Mouse (Mus musculus) ovary, postnatal 14 days (tissue): Measurements from ENCODE around the gene Gabrb3.
"Not testable (repeated sequence)": the region's sequence is repeated elsewhere in the genome, so short reads cannot be mapped to it uniquely, and the experiment has no call there.

ENCODE experiments used
- DNase-seq: peaks from one replicate; pipeline ENCODE4 v3.0.0; 2022; ENCODE audit warnings: low spot score

Gene Gabrb3

DNA sequence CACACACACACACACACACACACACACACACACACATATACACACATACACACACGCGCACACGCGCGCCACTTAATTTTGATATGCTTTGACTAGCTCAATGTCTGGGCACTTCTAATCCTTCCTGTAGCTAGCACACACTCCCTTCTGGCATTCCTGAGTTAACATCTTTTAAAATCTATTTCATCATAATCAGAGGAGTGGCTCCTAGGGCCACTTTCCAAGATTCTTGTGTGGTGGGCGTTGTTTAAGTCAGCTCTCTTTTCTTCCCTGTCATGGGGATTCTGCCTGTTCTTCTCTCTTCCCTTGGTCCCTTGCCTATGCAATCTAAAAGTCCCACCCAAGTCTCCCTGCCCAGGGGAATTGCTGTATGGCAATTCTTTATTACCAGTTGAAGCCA, 286.6 kb downstream of the Gabrb3 start:
- DNase-seq, result no peak

DNA sequence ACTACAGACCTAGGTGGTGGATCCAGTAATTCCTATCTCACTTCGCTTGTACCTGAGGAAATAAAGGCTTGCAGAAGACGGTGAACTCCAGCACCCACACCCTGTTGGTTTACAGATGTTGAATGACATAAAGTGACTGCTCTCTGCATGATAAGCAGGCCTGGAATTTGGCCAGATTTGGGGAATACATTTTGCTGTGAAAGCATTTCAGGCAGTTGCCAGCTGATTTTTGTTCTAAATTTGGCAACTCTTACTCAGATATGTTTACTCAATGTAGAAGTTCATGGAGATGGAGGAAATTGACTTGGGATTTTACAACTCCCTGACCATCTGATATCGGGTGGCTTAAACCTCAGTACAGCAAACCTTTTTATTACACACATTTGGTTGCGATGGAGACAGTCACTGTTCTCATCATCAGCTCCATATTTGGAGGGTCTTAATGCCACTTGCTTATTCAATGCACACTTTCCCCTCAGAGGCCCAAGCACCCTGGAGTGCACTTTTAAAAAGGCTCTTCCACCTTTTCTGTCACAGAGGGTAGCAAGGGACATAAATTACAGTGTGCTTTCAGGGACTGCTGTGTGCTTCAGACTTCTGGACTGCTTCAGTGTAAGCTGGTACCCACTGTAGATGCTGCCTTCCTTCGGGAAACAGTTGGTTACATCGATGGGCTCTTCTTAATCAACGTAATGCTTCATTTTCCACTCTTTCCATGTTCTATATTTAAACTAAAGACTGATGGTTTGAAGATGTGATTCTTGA, 287.7 kb downstream of the Gabrb3 start:
- no peak for DNase-seq

DNA sequence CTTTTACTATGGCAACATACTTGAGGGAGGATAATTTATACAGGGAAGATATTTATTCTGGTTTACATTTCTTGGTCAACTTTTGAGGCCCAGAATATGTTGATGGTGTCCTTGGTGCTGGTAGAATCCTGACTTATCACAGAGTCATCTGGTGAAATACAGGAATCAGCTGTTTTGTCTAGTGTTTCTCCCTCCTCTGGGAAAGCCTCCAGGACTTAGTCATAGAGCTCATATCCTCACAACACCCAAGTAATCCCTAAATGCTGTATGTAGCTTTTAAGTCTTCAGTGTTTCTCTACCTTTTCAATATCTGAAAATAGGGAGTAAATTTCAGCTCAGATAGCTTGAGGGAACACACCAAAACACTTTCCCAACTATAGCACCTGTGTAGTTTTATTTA, 292.2 kb downstream of the Gabrb3 start:
- no peak for DNase-seq

DNA sequence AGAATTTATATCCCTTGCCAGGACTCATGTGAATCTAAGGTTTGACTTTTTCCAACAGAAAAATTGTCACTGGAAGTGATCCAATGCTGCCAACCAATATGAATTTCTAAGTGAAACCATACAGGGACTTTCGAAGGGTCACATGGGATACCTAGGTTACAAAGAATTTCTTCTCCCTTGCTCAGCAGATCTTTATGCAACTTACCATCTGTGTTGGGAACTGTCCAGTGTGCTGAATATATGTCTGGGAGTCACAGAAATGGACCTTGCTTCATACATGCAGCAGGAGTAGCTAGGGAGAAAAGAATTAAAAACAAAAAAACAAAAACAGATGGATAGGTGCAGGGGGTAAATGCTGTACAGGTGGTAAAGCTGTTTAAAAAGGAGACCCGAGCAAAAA, 327.3 kb downstream of the Gabrb3 start:
- peak; percentile 1 for DNase-seq

DNA sequence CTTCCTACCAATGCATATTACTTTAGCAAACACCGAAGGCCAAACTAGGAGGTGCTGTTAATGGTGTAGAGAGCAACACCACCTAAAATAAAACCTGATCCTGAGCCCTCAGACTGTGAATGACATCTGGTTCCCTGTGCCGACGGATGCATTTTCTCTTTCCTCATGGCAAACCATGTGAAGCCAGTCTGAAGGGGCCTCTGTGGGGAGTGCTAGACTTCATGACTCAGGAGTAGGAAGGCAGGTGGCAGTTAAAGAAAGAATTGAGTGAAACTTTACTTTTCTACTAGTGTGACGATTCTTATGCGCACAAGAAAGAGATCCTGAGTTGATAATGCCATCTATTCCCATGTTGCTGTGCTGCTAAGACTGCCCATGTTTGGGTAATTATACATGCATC, 341.0 kb downstream of the Gabrb3 start:
- DNase-seq, result no peak

DNA sequence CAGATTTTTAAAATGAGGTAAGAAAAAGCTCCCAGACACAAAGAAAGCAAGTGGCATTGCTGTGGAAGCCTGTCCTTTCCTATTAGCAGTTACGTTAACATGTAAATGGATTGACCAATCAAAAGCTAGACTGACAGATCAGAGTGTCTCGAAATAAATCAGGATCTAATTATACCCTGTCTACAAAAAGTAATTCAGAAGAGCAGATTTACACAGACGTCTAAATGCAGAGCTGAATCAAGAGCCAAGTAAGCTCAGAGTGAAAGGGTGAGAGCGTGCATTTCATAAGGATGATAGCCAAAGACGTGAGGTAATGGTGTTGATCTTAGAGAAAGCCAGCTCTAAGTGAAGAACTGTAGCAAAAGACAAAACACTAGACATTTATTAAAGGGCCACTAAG, 359.3 kb downstream of the Gabrb3 start:
- no peak for DNase-seq

DNA sequence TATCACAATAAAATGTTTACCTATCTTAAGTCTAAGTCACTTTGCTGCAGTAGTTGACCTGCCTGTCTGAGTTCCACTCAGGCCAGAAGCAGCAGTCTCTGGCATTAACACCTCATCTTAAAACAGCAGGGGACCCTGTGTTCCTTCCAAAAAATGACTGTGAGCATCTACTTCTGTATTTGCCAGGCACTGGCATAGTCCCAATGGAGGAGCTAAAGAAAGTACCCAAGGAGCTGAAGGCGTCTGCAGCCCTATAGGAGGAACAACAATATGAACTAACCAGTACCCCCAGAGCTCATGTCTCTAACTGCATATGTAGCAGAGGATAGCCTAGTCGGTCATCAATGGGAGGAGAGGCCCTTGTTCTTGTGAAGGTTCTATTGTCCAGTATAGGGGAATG, 366.6 kb downstream of the Gabrb3 start:
- DNase-seq, result not testable (repeated sequence)

DNA sequence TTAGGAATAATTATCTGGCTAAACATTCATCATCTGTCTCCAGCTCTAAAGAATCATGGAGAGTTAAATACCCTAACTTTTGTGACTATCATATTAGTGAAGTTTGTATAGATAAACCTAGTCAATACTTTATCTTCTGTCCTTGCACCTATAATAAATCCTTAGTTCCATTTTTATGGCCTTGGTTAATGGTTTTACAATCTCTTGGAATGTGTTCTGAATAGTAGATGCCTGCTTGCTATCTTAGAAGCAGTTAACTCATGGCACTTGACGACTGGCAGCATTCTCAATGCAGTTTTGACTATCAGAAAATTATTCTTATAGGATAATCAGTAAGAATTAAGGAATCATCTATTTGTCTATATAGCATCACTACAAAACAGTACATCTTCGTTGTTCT, 368.0 kb downstream of the Gabrb3 start:
- DNase-seq, result no peak

DNA sequence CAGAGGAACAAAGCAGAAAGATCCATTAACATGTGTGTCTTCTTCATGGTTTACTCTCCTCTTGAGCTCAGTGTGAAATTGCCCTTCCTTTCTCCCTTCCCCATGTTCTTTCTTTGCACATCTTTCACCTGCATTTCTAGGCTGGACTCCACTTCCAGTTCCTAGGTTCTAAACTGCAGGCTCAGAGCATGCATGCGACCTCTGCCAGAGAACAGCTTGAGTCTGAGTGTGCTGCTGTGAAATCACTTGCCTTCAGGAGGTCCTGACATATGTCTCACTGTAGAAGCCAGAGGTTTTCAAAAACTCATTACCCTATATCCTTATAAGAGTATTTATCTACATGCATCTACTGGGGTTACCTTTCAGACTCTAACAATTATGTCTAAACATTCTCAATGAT, 383.8 kb downstream of the Gabrb3 start:
- DNase-seq, result no peak

DNA sequence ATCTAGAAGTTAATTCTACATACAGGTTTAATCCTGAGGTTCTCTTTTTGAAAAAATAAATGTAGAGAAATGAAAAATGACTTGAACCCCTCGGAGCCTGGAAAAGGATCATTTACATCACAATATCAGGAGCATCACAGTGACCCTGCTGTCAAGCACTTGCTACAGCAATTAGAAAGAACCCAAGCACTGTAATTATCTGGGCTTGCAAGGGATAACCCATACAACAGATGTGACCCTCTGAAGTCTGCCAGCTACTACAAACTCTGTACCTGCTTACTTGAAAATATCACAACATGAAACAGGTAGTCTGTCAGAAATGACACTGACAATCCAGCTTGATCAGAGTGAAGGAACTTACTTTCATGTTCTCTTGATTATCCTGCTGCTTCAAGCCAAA, 394.2 kb downstream of the Gabrb3 start:
- DNase-seq, result no peak

DNA sequence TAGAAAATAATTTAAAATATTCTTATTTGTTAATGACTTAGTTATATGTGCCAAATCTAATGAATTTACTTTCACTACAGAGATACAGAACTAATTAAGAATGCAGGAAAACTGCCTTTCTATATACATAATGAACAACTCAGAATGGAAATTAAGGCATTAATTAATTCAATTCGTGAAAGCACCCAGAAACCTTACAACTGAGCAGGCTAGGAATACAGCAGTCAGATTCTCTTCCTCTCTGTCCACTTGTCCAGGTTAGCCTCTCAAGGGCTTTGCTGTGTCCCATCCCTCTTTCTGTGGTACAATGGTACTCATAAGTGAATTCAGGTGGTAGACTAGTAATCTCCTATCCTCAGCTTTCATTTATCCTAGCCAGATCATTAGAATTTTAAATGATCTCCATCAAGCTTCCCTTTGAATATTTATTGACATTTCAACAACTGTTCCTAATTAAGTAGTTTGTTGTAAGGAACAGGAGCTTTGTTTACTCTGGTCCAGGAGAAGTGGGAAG, 422.9 kb downstream of the Gabrb3 start:
- DNase-seq, result no peak

DNA sequence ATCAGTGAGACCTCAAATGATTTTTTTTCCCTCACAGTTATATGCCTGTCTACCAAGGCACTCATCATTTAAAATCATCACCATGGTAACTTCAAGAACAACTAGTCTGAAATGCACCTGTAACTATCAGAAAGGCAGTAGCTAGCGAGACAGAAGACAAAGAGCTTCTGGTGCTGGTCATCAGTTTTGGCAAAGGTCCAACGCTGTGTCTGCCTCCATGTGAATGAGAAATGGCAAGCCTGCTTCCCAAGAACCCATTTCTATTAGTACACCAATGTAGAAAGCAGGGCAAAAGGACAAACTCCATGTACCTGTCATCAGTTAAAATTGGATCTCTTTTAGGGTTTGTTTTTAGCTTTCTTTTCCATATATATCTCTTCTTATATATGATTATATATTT, 448.5 kb downstream of the Gabrb3 start:
- no peak for DNase-seq
